Mouse (Mus musculus) stomach, embryonic 14.5 days (tissue): ENCODE results near the gene Ncbp1. TPM values are rescaled to one million over a fixed set of nuclear protein-coding genes. Genes with fewer than 3 reads are reported as not detected.
"Not testable (repeated sequence)": the region's sequence is repeated elsewhere in the genome, so short reads cannot be mapped to it uniquely, and the experiment has no call there.

Experiments
- ATAC-seq: fragments of 200-750 bp; cut with Nextera tagmentation; 2 replicates; pipeline ENCODE4 v1.8.0; 2017; ENCODE audit warnings: low read depth, moderate TSS enrichment; ENCODE audit not compliant: insufficient number of reproducible peaks, insufficient read depth, low FRiP score
- H3K27ac ChIP-seq: fragments of 300-500 bp; sonication (generic); 2 replicates; pipeline ENCODE4 v1.5.1; 2014; ENCODE audit warnings: mild to moderate bottlenecking, low read length, moderate library complexity, mixed read lengths
- H3K27me3 ChIP-seq: fragments of 300-500 bp; sonication (generic); 2 replicates; pipeline ENCODE4 v1.6.1; 2014; ENCODE audit warnings: low read length, control low read depth, mixed read lengths; ENCODE audit not compliant: control insufficient read depth, insufficient read depth
- H3K36me3 ChIP-seq: fragments of 300-500 bp; sonication (generic); 2 replicates; pipeline ENCODE4 v1.6.1; 2014; ENCODE audit warnings: mild to moderate bottlenecking, control low read depth, low read length, moderate library complexity, mixed read lengths; ENCODE audit not compliant: control insufficient read depth, insufficient read depth
- H3K4me1 ChIP-seq: fragments of 300-500 bp; sonication (generic); 2 replicates; pipeline ENCODE4 v1.6.1; 2014; ENCODE audit warnings: low read length, control low read depth, mixed read lengths; ENCODE audit not compliant: control insufficient read depth, insufficient read depth
- H3K4me2 ChIP-seq: fragments of 300-500 bp; sonication (generic); replicated peaks from 2 replicates; pipeline ENCODE4 v1.6.1; 2014; ENCODE audit warnings: low read depth, low read length, control low read depth
- H3K4me3 ChIP-seq: fragments of 300-500 bp; sonication (generic); 2 replicates; pipeline ENCODE4 v1.5.1; 2014; ENCODE audit warnings: low read depth, low read length, control low read depth
- H3K9ac ChIP-seq: fragments of 300-500 bp; sonication (generic); replicated peaks from 2 replicates; pipeline ENCODE4 v1.6.1; 2014; ENCODE audit warnings: low read depth, mild to moderate bottlenecking, control low read depth, low read length, moderate library complexity, mixed read lengths
- H3K9me3 ChIP-seq: fragments of 300-500 bp; sonication (generic); 2 replicates; pipeline ENCODE4 v1.6.1; 2016; ENCODE audit warnings: low read depth, low read length, control low read depth; ENCODE audit not compliant: control insufficient read depth
- WGBS: fragments of 180-500 bp; shearing (Covaris S2); extraction: QIAGEN DNeasy Blood & Tissue Kit; methylation state at CpG from one replicate; pipeline ENCODE4 v1.1.7; 2014; 5-methylcytosine and 5-hydroxymethylcytosine counted together
- polyA plus RNA-seq: library from polyadenylated mRNA; unstranded; fragments of >200 nt; fragmentation: Nextera tagmentation; extraction: Ambion mirVana; gene quantifications from 2 replicates; pipeline ENCODE4 v1.2.1, GENCODE M21; 2014

Ncbp1 gene
- polyA plus RNA-seq, 1 experiment from 2014 or later: 64.9 TPM

GRCm38 (mm10) chr4:46177018-46177417 lies 38.6 kb downstream of the Ncbp1 start:
- H3K36me3 ChIP-seq: peaks cover 55% of the 10 kb centered on the region
- H3K27me3 ChIP-seq: no peaks in the 10 kb centered on the region
- no peak overlapping the region for H3K4me3 ChIP-seq
- WGBS: 73% methylated on average over 5 of the region's 5 CpGs
- H3K9ac ChIP-seq: no peak overlapping the region
- no peak overlapping the region for H3K4me2 ChIP-seq
- no peaks in the 10 kb centered on the region for H3K9me3 ChIP-seq
- H3K4me1 ChIP-seq: no peaks in the 10 kb centered on the region
- no peak overlapping the region for H3K27ac ChIP-seq
- ATAC-seq: no peak

- Histone ChIP-seq H3K4me2 (no peak overlapping the region), H3K9me3 (no peaks in the 10 kb centered on the region), H3K27me3 (no peaks in the 10 kb centered on the region), H3K36me3 (peaks cover 55% of the 10 kb centered on the region), H3K4me3 (no peak overlapping the region), H3K4me1 (no peaks in the 10 kb centered on the region), H3K9ac (no peak overlapping the region), H3K27ac (no peak overlapping the region)
- WGBS: 91% methylated on average over 7 of the region's 7 CpGs
- no peak for ATAC-seq
These were observed 39.1 kb downstream of the Ncbp1 start for GRCm38 (mm10) chr4:46177496-46177895.

GRCm38 (mm10) chr4:46181168-46181567 lies 42.8 kb downstream of the Ncbp1 start:
- no peak overlapping the region for H3K4me3 ChIP-seq
- WGBS: 58% methylated on average over 6 of the region's 6 CpGs
- no peak overlapping the region for H3K4me2 ChIP-seq
- ATAC-seq: no peak
- H3K27ac ChIP-seq: no peak overlapping the region
- H3K36me3 ChIP-seq: peaks cover 55% of the 10 kb centered on the region
- no peaks in the 10 kb centered on the region for H3K4me1 ChIP-seq
- no peaks in the 10 kb centered on the region for H3K9me3 ChIP-seq
- H3K27me3 ChIP-seq: no peaks in the 10 kb centered on the region
- no peak overlapping the region for H3K9ac ChIP-seq

- Histone ChIP-seq H3K9me3 (no peaks in the 10 kb centered on the region), H3K9ac (no peak overlapping the region), H3K4me3 (no peak overlapping the region), H3K27ac (no peak overlapping the region), H3K27me3 (no peaks in the 10 kb centered on the region), H3K4me1 (no peaks in the 10 kb centered on the region), H3K4me2 (no peak overlapping the region), H3K36me3 (peaks cover 50% of the 10 kb centered on the region)
- 87% methylated on average over 7 of the region's 7 CpGs for WGBS
- no peak for ATAC-seq
These were observed 43.8 kb downstream of the Ncbp1 start for GRCm38 (mm10) chr4:46182181-46182580.

- H3K9me3 ChIP-seq: no peaks in the 10 kb centered on the region
- H3K4me2 ChIP-seq: no peak overlapping the region
- no peak overlapping the region for H3K27ac ChIP-seq
- no peak overlapping the region for H3K4me3 ChIP-seq
- H3K4me1 ChIP-seq: no peaks in the 10 kb centered on the region
- H3K27me3 ChIP-seq: no peaks in the 10 kb centered on the region
- H3K9ac ChIP-seq: no peak overlapping the region
- H3K36me3 ChIP-seq: peaks cover 53% of the 10 kb centered on the region
- WGBS: 49% methylated on average over 8 of the region's 8 CpGs
- ATAC-seq: no peak
These were observed 47.0 kb downstream of the Ncbp1 start for GRCm38 (mm10) chr4:46185423-46185822.

GRCm38 (mm10) chr4:46185890-46186289 lies 47.5 kb downstream of the Ncbp1 start:
- Histone ChIP-seq H3K27me3 (no peaks in the 10 kb centered on the region), H3K36me3 (peaks cover 53% of the 10 kb centered on the region), H3K9ac (no peak overlapping the region), H3K4me1 (no peaks in the 10 kb centered on the region), H3K4me3 (no peak overlapping the region), H3K27ac (no peak overlapping the region), H3K9me3 (no peaks in the 10 kb centered on the region), H3K4me2 (no peak overlapping the region)
- WGBS: 71% methylated on average over 9 of the region's 9 CpGs
- no peak for ATAC-seq

- no peaks in the 10 kb centered on the region for H3K4me1 ChIP-seq
- no peak overlapping the region for H3K4me2 ChIP-seq
- H3K36me3 ChIP-seq: peaks cover 48% of the 10 kb centered on the region
- ATAC-seq: no peak
- no peaks in the 10 kb centered on the region for H3K27me3 ChIP-seq
- H3K9me3 ChIP-seq: no peaks in the 10 kb centered on the region
- WGBS: 80% methylated on average over 3 of the region's 3 CpGs
- no peak overlapping the region for H3K27ac ChIP-seq
- H3K4me3 ChIP-seq: no peak overlapping the region
- no peak overlapping the region for H3K9ac ChIP-seq
These were observed 48.1 kb downstream of the Ncbp1 start for GRCm38 (mm10) chr4:46186466-46186865.

GRCm38 (mm10) chr4:46192011-46192410 lies 53.6 kb downstream of the Ncbp1 start:
- H3K4me2 ChIP-seq, H3K27me3 ChIP-seq, H3K9ac ChIP-seq, H3K9me3 ChIP-seq, ATAC-seq, H3K4me1 ChIP-seq, H3K4me3 ChIP-seq, H3K27ac ChIP-seq: not testable (repeated sequence)
- peaks cover 12% of the 10 kb centered on the region for H3K36me3 ChIP-seq

- H3K27ac ChIP-seq: peak within 1 kb of the TSS; percentile 71
- H3K27me3 ChIP-seq: no peaks in the 10 kb centered on the region
- H3K4me1 ChIP-seq: 0 out of 2 replicates have a peak, but pooled peaks cover 2% of the 10 kb centered on the region
- no peaks in the 10 kb centered on the region for H3K9me3 ChIP-seq
- H3K36me3 ChIP-seq: no peaks in the 10 kb centered on the region; the same call in 1 of the 2 replicates
- ATAC-seq: peak; percentile 90
- peak within 1 kb of the TSS; percentile 89 for H3K9ac ChIP-seq
- peak within 1 kb of the TSS; percentile 85 for H3K4me2 ChIP-seq
- WGBS: under 1% methylated on average over 70 of the region's 70 CpGs
- peak within 1 kb of the TSS; percentile 94 for H3K4me3 ChIP-seq
These were observed 57.5 kb downstream of the Ncbp1 start, which contains the start of gene Xpa for GRCm38 (mm10) chr4:46195781-46196487. Gene Xpa, minus strand, starts transcription at chr4:46196311.
